Mouse (Mus musculus): ENCODE measurements around the gene Cdk19. TPM values are rescaled to one million over a fixed set of nuclear protein-coding genes. Genes with fewer than 3 reads are reported as not detected.

Gene Cdk19
- polyA plus RNA-seq, 1 experiment from 2014 or later, result 11.1 TPM

GRCm38 (mm10) chr10:40461362-40461761, 122.0 kb downstream of the Cdk19 start:
- Histone ChIP-seq H3K9ac (replicated peaks; ENCODE audit: low read depth, low read length) (no peak overlapping the region), H3K4me3 (ENCODE audit: low read depth, low read length) (no peak overlapping the region), H3K36me3 (ENCODE audit: control insufficient read depth, insufficient read depth, low read length) (no peaks in the 10 kb centered on the region), H3K27ac (ENCODE audit: low read length) (no peak overlapping the region), H3K27me3 (ENCODE audit: control insufficient read depth, insufficient read depth, low read length) (no peaks in the 10 kb centered on the region), H3K4me1 (ENCODE audit: control insufficient read depth, insufficient read depth, low read length) (no peaks in the 10 kb centered on the region), H3K9me3 (ENCODE audit: control insufficient read depth, low read depth, low read length) (no peaks in the 10 kb centered on the region), H3K4me2 (replicated peaks; ENCODE audit: low read depth, low read length) (no peak overlapping the region)
- 88% methylated on average over 6 of the region's 6 CpGs for WGBS
- no peak for ATAC-seq (ENCODE audit: insufficient number of reproducible peaks, insufficient read depth, low FRiP score, low read depth)

GRCm38 (mm10) chr10:40462257-40462656, 122.9 kb downstream of the Cdk19 start:
- no peaks in the 10 kb centered on the region for H3K4me1 ChIP-seq (ENCODE audit: control insufficient read depth, insufficient read depth, low read length)
- WGBS, result 69% methylated on average over 3 of the region's 3 CpGs
- H3K36me3 ChIP-seq (ENCODE audit: control insufficient read depth, insufficient read depth, low read length), result no peaks in the 10 kb centered on the region
- H3K27ac ChIP-seq (ENCODE audit: low read length), result no peak overlapping the region
- H3K4me3 ChIP-seq (ENCODE audit: low read depth, low read length), result no peak overlapping the region
- no peak for ATAC-seq (ENCODE audit: insufficient number of reproducible peaks, insufficient read depth, low FRiP score, low read depth)
- H3K9ac ChIP-seq (replicated peaks; ENCODE audit: low read depth, low read length), result no peak overlapping the region
- H3K9me3 ChIP-seq (ENCODE audit: control insufficient read depth, low read depth, low read length), result no peaks in the 10 kb centered on the region
- no peaks in the 10 kb centered on the region for H3K27me3 ChIP-seq (ENCODE audit: control insufficient read depth, insufficient read depth, low read length)
- no peak overlapping the region for H3K4me2 ChIP-seq (replicated peaks; ENCODE audit: low read depth, low read length)

GRCm38 (mm10) chr10:40467174-40467911, 128.0 kb downstream of the Cdk19 start:
- H3K4me3 ChIP-seq (ENCODE audit: low read depth, low read length), result no peak overlapping the region
- WGBS, result 66% methylated on average over 8 of the region's 8 CpGs
- no peaks in the 10 kb centered on the region for H3K9me3 ChIP-seq (ENCODE audit: control insufficient read depth, low read depth, low read length)
- no peak overlapping the region for H3K9ac ChIP-seq (replicated peaks; ENCODE audit: low read depth, low read length)
- H3K27ac ChIP-seq (ENCODE audit: low read length), result no peak overlapping the region; the same call in 1 of the 2 replicates
- H3K36me3 ChIP-seq (ENCODE audit: control insufficient read depth, insufficient read depth, low read length), result no peaks in the 10 kb centered on the region
- H3K27me3 ChIP-seq (ENCODE audit: control insufficient read depth, insufficient read depth, low read length), result no peaks in the 10 kb centered on the region
- no peak for ATAC-seq (ENCODE audit: insufficient number of reproducible peaks, insufficient read depth, low FRiP score, low read depth)
- H3K4me1 ChIP-seq (ENCODE audit: control insufficient read depth, insufficient read depth, low read length), result no peaks in the 10 kb centered on the region
- no peak overlapping the region for H3K4me2 ChIP-seq (replicated peaks; ENCODE audit: low read depth, low read length)

GRCm38 (mm10) chr10:40467912-40468254, 128.5 kb downstream of the Cdk19 start:
- H3K27ac ChIP-seq (ENCODE audit: low read length), result no peak overlapping the region
- WGBS, result 93% methylated on average over 1 of the region's 1 CpGs
- H3K9ac ChIP-seq (replicated peaks; ENCODE audit: low read depth, low read length), result no peak overlapping the region
- H3K9me3 ChIP-seq (ENCODE audit: control insufficient read depth, low read depth, low read length), result no peaks in the 10 kb centered on the region
- no peaks in the 10 kb centered on the region for H3K4me1 ChIP-seq (ENCODE audit: control insufficient read depth, insufficient read depth, low read length)
- no peak overlapping the region for H3K4me3 ChIP-seq (ENCODE audit: low read depth, low read length)
- H3K27me3 ChIP-seq (ENCODE audit: control insufficient read depth, insufficient read depth, low read length), result no peaks in the 10 kb centered on the region
- H3K4me2 ChIP-seq (replicated peaks; ENCODE audit: low read depth, low read length), result no peak overlapping the region
- no peak for ATAC-seq (ENCODE audit: insufficient number of reproducible peaks, insufficient read depth, low FRiP score, low read depth)
- no peaks in the 10 kb centered on the region for H3K36me3 ChIP-seq (ENCODE audit: control insufficient read depth, insufficient read depth, low read length)

GRCm38 (mm10) chr10:40469145-40469544, 129.8 kb downstream of the Cdk19 start:
- no peaks in the 10 kb centered on the region for H3K4me1 ChIP-seq (ENCODE audit: control insufficient read depth, insufficient read depth, low read length)
- 83% methylated on average over 2 of the region's 2 CpGs for WGBS
- no peaks in the 10 kb centered on the region for H3K27me3 ChIP-seq (ENCODE audit: control insufficient read depth, insufficient read depth, low read length)

GRCm38 (mm10) chr10:40476535-40477285, 137.3 kb downstream of the Cdk19 start:
- no peaks in the 10 kb centered on the region for H3K9me3 ChIP-seq (ENCODE audit: control insufficient read depth, low read depth, low read length)
- no peak overlapping the region for H3K4me2 ChIP-seq (replicated peaks; ENCODE audit: low read depth, low read length)
- H3K27me3 ChIP-seq (ENCODE audit: control insufficient read depth, insufficient read depth, low read length), result no peaks in the 10 kb centered on the region
- no peaks in the 10 kb centered on the region for H3K4me1 ChIP-seq (ENCODE audit: control insufficient read depth, insufficient read depth, low read length)
- no peak overlapping the region for H3K27ac ChIP-seq (ENCODE audit: low read length)
- WGBS, result 81% methylated on average over 5 of the region's 5 CpGs
- no peak overlapping the region for H3K4me3 ChIP-seq (ENCODE audit: low read depth, low read length)
- no peak for ATAC-seq (ENCODE audit: insufficient number of reproducible peaks, insufficient read depth, low FRiP score, low read depth)
- peaks cover 11% of the 10 kb centered on the region; the same call in 1 of the 2 replicates for H3K36me3 ChIP-seq (ENCODE audit: control insufficient read depth, insufficient read depth, low read length)
- H3K9ac ChIP-seq (replicated peaks; ENCODE audit: low read depth, low read length), result no peak overlapping the region

More at GRCm38 (mm10) chr10:40469145-40469544, 129.8 kb downstream of the Cdk19 start:
- no peaks in the 10 kb centered on the region for H3K9me3 ChIP-seq (ENCODE audit: control insufficient read depth, low read depth, low read length)
- no peak overlapping the region for H3K4me2 ChIP-seq (replicated peaks; ENCODE audit: low read depth, low read length)
- H3K27ac ChIP-seq (ENCODE audit: low read length), result no peak overlapping the region
- H3K9ac ChIP-seq (replicated peaks; ENCODE audit: low read depth, low read length), result no peak overlapping the region
- no peak overlapping the region for H3K4me3 ChIP-seq (ENCODE audit: low read depth, low read length)
- no peak for ATAC-seq (ENCODE audit: insufficient number of reproducible peaks, insufficient read depth, low FRiP score, low read depth)
- H3K36me3 ChIP-seq (ENCODE audit: control insufficient read depth, insufficient read depth, low read length), result no peaks in the 10 kb centered on the region

GRCm38 (mm10) chr10:40477426-40478075, 138.2 kb downstream of the Cdk19 start:
- Histone ChIP-seq H3K27me3 (ENCODE audit: control insufficient read depth, insufficient read depth, low read length) (no peaks in the 10 kb centered on the region), H3K36me3 (ENCODE audit: control insufficient read depth, insufficient read depth, low read length) (peaks cover 11% of the 10 kb centered on the region; the same call in 1 of the 2 replicates), H3K9ac (replicated peaks; ENCODE audit: low read depth, low read length) (no peak overlapping the region), H3K4me3 (ENCODE audit: low read depth, low read length) (no peak overlapping the region), H3K4me1 (ENCODE audit: control insufficient read depth, insufficient read depth, low read length) (no peaks in the 10 kb centered on the region), H3K27ac (ENCODE audit: low read length) (no peak overlapping the region), H3K9me3 (ENCODE audit: control insufficient read depth, low read depth, low read length) (no peaks in the 10 kb centered on the region), H3K4me2 (replicated peaks; ENCODE audit: low read depth, low read length) (no peak overlapping the region)
- ATAC-seq (ENCODE audit: insufficient number of reproducible peaks, insufficient read depth, low FRiP score, low read depth), result no peak
- WGBS, result 91% methylated on average over 18 of the region's 18 CpGs

- no peak overlapping the region for H3K4me3 ChIP-seq (ENCODE audit: low read depth, low read length)
- H3K9ac ChIP-seq (replicated peaks; ENCODE audit: low read depth, low read length), result no peak overlapping the region
- H3K9me3 ChIP-seq (ENCODE audit: control insufficient read depth, low read depth, low read length), result no peaks in the 10 kb centered on the region
- no peak for ATAC-seq (ENCODE audit: insufficient number of reproducible peaks, insufficient read depth, low FRiP score, low read depth)
- H3K4me1 ChIP-seq (ENCODE audit: control insufficient read depth, insufficient read depth, low read length), result no peaks in the 10 kb centered on the region
- H3K36me3 ChIP-seq (ENCODE audit: control insufficient read depth, insufficient read depth, low read length), result peaks cover 11% of the 10 kb centered on the region; the same call in 1 of the 2 replicates
- WGBS, result 96% methylated on average over 3 of the region's 3 CpGs
- no peak overlapping the region for H3K4me2 ChIP-seq (replicated peaks; ENCODE audit: low read depth, low read length)
- no peaks in the 10 kb centered on the region for H3K27me3 ChIP-seq (ENCODE audit: control insufficient read depth, insufficient read depth, low read length)
- H3K27ac ChIP-seq (ENCODE audit: low read length), result no peak overlapping the region
These were observed 139.3 kb downstream of the Cdk19 start for GRCm38 (mm10) chr10:40478626-40479025.

All from stomach, embryonic 14.5 days (tissue).